ENCODE assay signal across 23 mouse cellular contexts in genomic region chr5:3492776-3493636, GRCm38 (mm10). TPM values are rescaled to one million over a fixed set of nuclear protein-coding genes. Genes with fewer than 3 reads are reported as not detected.
A peak's percentile ranks its signal among the peaks of the same experiment; 100 is the strongest.
DNase-seq lines count a peak whose midpoint lies in the region; ATAC-seq and TF ChIP-seq lines count a peak whose summit lies in the region.
"Had no signal": no experiment of that assay in that cellular context is flagged by ENCODE, and none has a peak within 500 bp of the region (broad histone marks: within the 10 kb centered on the region; RNA-seq: fewer than 3 reads in every experiment).

No protein-coding gene starts in this region.

- H3K79me2 ChIP-seq in CH12.LX (replicated peaks; ENCODE audit: control insufficient read depth, extremely low read depth, insufficient read depth, poor library complexity, severe bottlenecking): peaks cover 47% of the 10 kb centered on the region

- TF ChIP-seq EP300 in CH12.LX (IDR thresholded peaks at IDR 0.05; ENCODE audit: low read length): 0 out of 2 replicates have a peak, but pooled peaks have one; percentile 4

- TF ChIP-seq RAD21 in CH12.LX (IDR thresholded peaks at IDR 0.05; ENCODE audit: low read depth, low read length): peak; percentile 14

- H3K27ac ChIP-seq in heart, embryonic 10.5 days: no peak overlapping the region
- H3K27ac ChIP-seq in heart, embryonic 12.5 days (ENCODE audit: poor library complexity, severe bottlenecking): no peak overlapping the region
- peak overlapping the region; percentile 100 for H3K27ac ChIP-seq in CH12.LX (ENCODE audit: insufficient read depth, low read depth)
- H3K27ac ChIP-seq in neural tube, embryonic 15.5 days (replicated peaks): no peak overlapping the region
- H3K27ac ChIP-seq: forebrain, embryonic 10.5 days; heart, embryonic 13.5 days; hindbrain, embryonic 14.5 days; hindbrain, postnatal 0 days had no signal

- H3K4me1 ChIP-seq in heart, embryonic 10.5 days: peaks cover 14% of the 10 kb centered on the region
- H3K4me1 ChIP-seq in heart, embryonic 12.5 days (replicated peaks): peaks cover 26% of the 10 kb centered on the region
- peaks cover 37 to 95% of the 10 kb centered on the region in 2 experiments for H3K4me1 ChIP-seq in CH12.LX (ENCODE audit: control insufficient read depth in 1 of 2, insufficient read depth in 2 of 2)
- H3K4me1 ChIP-seq in neural tube, embryonic 15.5 days: peaks cover 5% of the 10 kb centered on the region; the same call in 1 of the 2 replicates

- dilution Hi-C loops in CH12.LX (cut with MboI; ENCODE audit: extremely low pct_ligation_motif_present, extremely low pct_unique_long_range_greater_than_20kb, low sequenced_read_pairs): no loop called here

- H3K27me3 ChIP-seq in heart, embryonic 10.5 days (ENCODE audit: insufficient read depth, poor library complexity, severe bottlenecking): no peaks in the 10 kb centered on the region
- no peaks in the 10 kb centered on the region for H3K27me3 ChIP-seq in heart, embryonic 12.5 days (replicated peaks)
- H3K27me3 ChIP-seq in CH12.LX (replicated peaks): no peaks in the 10 kb centered on the region
- no peaks in the 10 kb centered on the region for H3K27me3 ChIP-seq in neural tube, embryonic 15.5 days (replicated peaks)
- H3K27me3 ChIP-seq: heart, embryonic 13.5 days had no signal

- no peak; the same call in 1 of the 2 replicates for TF ChIP-seq POLR2A in CH12.LX (IDR thresholded peaks at IDR 0.05; ENCODE audit: low read depth, low read length)

- TF ChIP-seq CTCF in CH12.LX (conservative IDR thresholded peaks at IDR 0.05 in 1 of 2, IDR thresholded peaks at IDR 0.05 in 1 of 2; ENCODE audit: low read depth in 2 of 2, low read length in 2 of 2): peak in 1 of 2 experiments; percentile 55; a peak in 2 of 4 replicates

- DNase-seq in heart, embryonic 10.5 days (ENCODE audit: low spot score): peak; percentile 51
- DNase-seq in A20 (ENCODE audit: low read depth, low spot score) (peak; percentile 79), CH12.LX (ENCODE audit: extremely low read depth) (no peak)
- peak; percentile 30 for DNase-seq in induced T-regulatory cell, adult 2 months (ENCODE audit: low read depth)
- DNase-seq in ovary, adult 18-20 months (ENCODE audit: low spot score): no peak
- DNase-seq in cerebellum, postnatal 14 days: no peak
- DNase-seq: adrenal gland, adult 2 months; adrenal gland, postnatal 14 days; cerebellum, adult 11-12 months; cerebellum, adult 8-10 months; cerebellum, postnatal 10 days; gastrocnemius, postnatal 25 days; heart, postnatal 14 days; heart, postnatal 4 days had no signal

- in situ Hi-C loops in CH12.LX (cut with MboI; ENCODE audit: low pct_ligation_motif_present, low pct_unique_long_range_greater_than_20kb, low sequenced_read_pairs): loop anchor here (10.0 kb wide), 1 partner anchor 148 kb away; the partner anchor contains the start of gene Cdk6

- 90% methylated on average over 13 of the region's 13 CpGs for WGBS in heart, embryonic 10.5 days
- WGBS in heart, embryonic 12.5 days: 85% methylated on average over 13 of the region's 13 CpGs
- 90% methylated on average over 13 of the region's 13 CpGs for WGBS in neural tube, embryonic 15.5 days

- H3K9me3 ChIP-seq in heart, embryonic 10.5 days: no peaks in the 10 kb centered on the region
- H3K9me3 ChIP-seq in heart, embryonic 12.5 days (replicated peaks): no peaks in the 10 kb centered on the region
- peaks cover 3% of the 10 kb centered on the region for H3K9me3 ChIP-seq in CH12.LX (replicated peaks; ENCODE audit: low read length)
- H3K9me3 ChIP-seq in neural tube, embryonic 15.5 days (replicated peaks): no peaks in the 10 kb centered on the region
- H3K9me3 ChIP-seq: forebrain, embryonic 10.5 days; G1E; heart, embryonic 13.5 days had no signal

- H3K4me3 ChIP-seq in heart, embryonic 10.5 days: no peak overlapping the region
- no peak overlapping the region for H3K4me3 ChIP-seq in heart, embryonic 12.5 days
- peak overlapping the region in 2 of 3 experiments; percentile 30 to 51 for H3K4me3 ChIP-seq in CH12.LX (replicated peaks in 1 of 3; ENCODE audit: low read depth in 2 of 3, low read length in 2 of 3, poor library complexity in 1 of 3)
- no peak overlapping the region for H3K4me3 ChIP-seq in neural tube, embryonic 15.5 days (replicated peaks)
- H3K4me3 ChIP-seq: forebrain, embryonic 10.5 days; heart, embryonic 13.5 days had no signal

- no peak overlapping the region for H3K4me2 ChIP-seq in heart, embryonic 12.5 days
- H3K4me2 ChIP-seq in CH12.LX (ENCODE audit: insufficient read depth, low read depth, poor library complexity, severe bottlenecking): peak overlapping the region; percentile 79
- no peak overlapping the region for H3K4me2 ChIP-seq in neural tube, embryonic 15.5 days
- H3K4me2 ChIP-seq: heart, embryonic 13.5 days; hindbrain, embryonic 14.5 days had no signal

- H3K9ac ChIP-seq in heart, embryonic 12.5 days: no peak overlapping the region
- peak overlapping the region; percentile 18 for H3K9ac ChIP-seq in CH12.LX (ENCODE audit: insufficient read depth, low read depth)
- no peak overlapping the region for H3K9ac ChIP-seq in neural tube, embryonic 15.5 days (replicated peaks)
- H3K9ac ChIP-seq: heart, embryonic 13.5 days; hindbrain, embryonic 14.5 days had no signal

- peaks cover 8% of the 10 kb centered on the region; the same call in 1 of the 2 replicates for H3K36me3 ChIP-seq in heart, embryonic 10.5 days
- no peaks in the 10 kb centered on the region for H3K36me3 ChIP-seq in heart, embryonic 12.5 days
- peaks cover 18 to 42% of the 10 kb centered on the region in 2 experiments for H3K36me3 ChIP-seq in CH12.LX (replicated peaks in 1 of 2; ENCODE audit: control insufficient read depth in 1 of 2, insufficient read depth in 1 of 2, low read length in 1 of 2)
- H3K36me3 ChIP-seq in neural tube, embryonic 15.5 days: no peaks in the 10 kb centered on the region
- H3K36me3 ChIP-seq: forebrain, embryonic 10.5 days had no signal

- no peak for ATAC-seq in heart, embryonic 12.5 days (ENCODE audit: insufficient number of reproducible peaks, low FRiP score)
- ATAC-seq in neural tube, embryonic 15.5 days (ENCODE audit: low FRiP score): no peak
- ATAC-seq: forebrain, embryonic 14.5 days; hindbrain, postnatal 0 days; intestine, postnatal 0 days had no signal

TF ChIP-seq in CH12.LX, 34 proteins besides CTCF, POLR2A, EP300 and RAD21:
- TF ChIP-seq SMC3 (IDR thresholded peaks at IDR 0.05; ENCODE audit: low read depth, low read length) (peak; percentile 24), PAX5 (IDR thresholded peaks at IDR 0.05; ENCODE audit: low read length) (no peak), SIN3A (IDR thresholded peaks at IDR 0.05; ENCODE audit: low read length) (0 out of 2 replicates have a peak, but pooled peaks have one; percentile 50), TCF12 (IDR thresholded peaks at IDR 0.05; ENCODE audit: low read depth, low read length) (0 out of 2 replicates have a peak, but pooled peaks have one; percentile 12), ZNF384 (IDR thresholded peaks at IDR 0.05; ENCODE audit: low read depth, low read length) (no peak), BHLHE40 (IDR thresholded peaks at IDR 0.05; ENCODE audit: low read depth, low read length) (peak; percentile 79), MAX (IDR thresholded peaks at IDR 0.05; ENCODE audit: low read length) (peak; percentile 36; the same call in 1 of the 2 replicates), CHD1 (IDR thresholded peaks at IDR 0.05; ENCODE audit: low read depth, low read length) (0 out of 2 replicates have a peak, but pooled peaks have one; percentile 87), ZC3H11A (IDR thresholded peaks at IDR 0.05; ENCODE audit: low read depth, low read length) (no peak), POLR2AphosphoS2 (IDR thresholded peaks at IDR 0.05; ENCODE audit: low read depth, low read length) (peak; percentile 76), MYC (IDR thresholded peaks at IDR 0.05; ENCODE audit: low read depth, low read length) (peak; percentile 80; the same call in 1 of the 2 replicates), KAT2A (IDR thresholded peaks at IDR 0.05; ENCODE audit: insufficient replicate concordance, low read length) (no peak)

RNA-seq across cellular contexts. Expression of gene Fam133b, which starts 50.6 kb away (rescaled TPM):
- 15.8 and 19.3 TPM in 2 replicates for polyA plus RNA-seq in heart, embryonic 10.5 days (2016; fragmentation: Nextera tagmentation; extraction: Ambion mirVana)
- polyA plus RNA-seq in heart, embryonic 12.5 days (2016; fragmentation: Nextera tagmentation; extraction: Ambion mirVana): 17.9 and 21.3 TPM in 2 replicates
- total RNA-seq in CH12.LX (2012; rRNA removed) (23.2 and 31.2 TPM in 2 replicates), CH12.LX (2014; rRNA removed) (55.9 and 63.0 TPM in 2 replicates)
- 66.1 and 70.8 TPM in 2 replicates for polyA plus RNA-seq in CH12.LX (2012; ENCODE audit: insufficient read length, low read depth)
- polyA plus RNA-seq in neural tube, embryonic 15.5 days (2015; fragmentation: Nextera tagmentation; extraction: Ambion mirVana): 21.9 and 23.6 TPM in 2 replicates

Comparison
In these comparisons a context has a peak if more than half of its experiments do, and no peak if none do; other contexts are left out.
1. DNase-seq: peak in heart, embryonic 10.5 days (single experiment), A20 (single experiment) and induced T-regulatory cell, adult 2 months (single experiment); none in CH12.LX (single experiment), ovary, adult 18-20 months (single experiment) and cerebellum, postnatal 14 days (0 of 2).
2. H3K4me3 ChIP-seq: peak in CH12.LX (2 of 3); none in heart, embryonic 10.5 days (single experiment), heart, embryonic 12.5 days (single experiment) and neural tube, embryonic 15.5 days (single experiment).